Comparison of ENCODE assay signal across 14 mouse cellular contexts in genomic region chr17:28766203-28766602, GRCm38 (mm10). TPM values are rescaled to one million over a fixed set of nuclear protein-coding genes. Genes with fewer than 3 reads are reported as not detected.
"Had no signal": no experiment of that assay in that cellular context is flagged by ENCODE, and none has a peak within 500 bp of the region (broad histone marks: within the 10 kb centered on the region; RNA-seq: fewer than 3 reads in every experiment).

No protein-coding gene starts in this region.

- H3K36me3 ChIP-seq: limb, embryonic 15.5 days; liver, embryonic 12.5 days; midbrain, embryonic 10.5 days; neural tube, embryonic 15.5 days had no signal

- DNase-seq: kidney, postnatal 36 days; lung, embryonic 14.5 days; lung, postnatal 10 days; lung, postnatal 4 days; midbrain, embryonic 14.5 days; right cerebral cortex, adult 18-20 months; thymus, postnatal 4 days had no signal

- H3K27ac ChIP-seq: left cerebral cortex, adult 2 months; limb, embryonic 15.5 days; liver, embryonic 12.5 days; midbrain, embryonic 10.5 days; neural tube, embryonic 15.5 days; stomach, postnatal 0 days had no signal

- H3K4me3 ChIP-seq: left cerebral cortex, adult 2 months; limb, embryonic 15.5 days; liver, embryonic 12.5 days; midbrain, embryonic 10.5 days; myocyte; neural tube, embryonic 15.5 days had no signal

- H3K9me3 ChIP-seq: limb, embryonic 15.5 days; liver, embryonic 12.5 days; midbrain, embryonic 10.5 days; neural tube, embryonic 15.5 days had no signal

RNA-seq across cellular contexts. Expression of gene AC170998.1, which starts 40.3 kb away (rescaled TPM):
- polyA plus RNA-seq: myocyte had no signal
